Mouse (Mus musculus) spleen, postnatal 14 days (tissue): ENCODE measurements around the gene Vwa2.

Source experiments
- DNase-seq, 2 experiments: peaks; one replicate each; pipeline ENCODE4 v3.0.0; 2021 to 2022; ENCODE audit warnings: low spot score in 2 of 2

Gene Vwa2

GRCm38 (mm10) chr19:56947971-56948610 is 74.0 kb downstream of the Vwa2 start:
- DNase-seq: no peak

GRCm38 (mm10) chr19:56949868-56950267 is 75.8 kb downstream of the Vwa2 start:
- no peak for DNase-seq

GRCm38 (mm10) chr19:56950818-56951217 is 76.8 kb downstream of the Vwa2 start:
- no peak for DNase-seq

GRCm38 (mm10) chr19:56953856-56954255 is 79.8 kb downstream of the Vwa2 start:
- DNase-seq: no peak

- DNase-seq: no peak
Measured at GRCm38 (mm10) chr19:56954857-56955256, 80.8 kb downstream of the Vwa2 start.

- no peak for DNase-seq
Measured at GRCm38 (mm10) chr19:56955568-56956513, 81.8 kb downstream of the Vwa2 start.

- no peak for DNase-seq
Measured at GRCm38 (mm10) chr19:56958011-56958410, 84.0 kb downstream of the Vwa2 start.

GRCm38 (mm10) chr19:56958582-56959021 is 84.6 kb downstream of the Vwa2 start:
- DNase-seq: no peak

- DNase-seq: no peak
Measured at GRCm38 (mm10) chr19:56959057-56959456, 85.0 kb downstream of the Vwa2 start.

GRCm38 (mm10) chr19:56959601-56960000 is 85.6 kb downstream of the Vwa2 start:
- no peak for DNase-seq
